Mouse (Mus musculus) limb, embryonic 12.5 days (tissue): ENCODE results near the gene F8. TPM values are rescaled to one million over a fixed set of nuclear protein-coding genes. Genes with fewer than 3 reads are reported as not detected.
A peak's percentile ranks its signal among the peaks of the same experiment; 100 is the strongest.

ENCODE experiments used
- ATAC-seq: fragments of 200-750 bp; cut with Nextera tagmentation; 2 replicates; pipeline ENCODE4 v1.8.0; 2017; ENCODE audit warnings: low read depth, moderate TSS enrichment; ENCODE audit not compliant: insufficient number of reproducible peaks, insufficient read depth, low FRiP score, low TSS enrichment
- H3K27ac ChIP-seq: fragments of 300-500 bp; sonication (generic); 2 replicates; pipeline ENCODE4 v1.5.1; 2016; ENCODE audit warnings: mild to moderate bottlenecking, moderate library complexity
- H3K27me3 ChIP-seq: fragments of 300-500 bp; sonication (generic); 2 replicates; pipeline ENCODE4 v1.6.1; 2016; ENCODE audit warnings: mild to moderate bottlenecking, moderate library complexity
- H3K36me3 ChIP-seq: fragments of 300-500 bp; sonication (generic); 2 replicates; pipeline ENCODE4 v1.6.1; 2016; ENCODE audit warnings: mild to moderate bottlenecking, moderate library complexity
- H3K4me1 ChIP-seq: fragments of 300-500 bp; sonication (generic); replicated peaks from 2 replicates; pipeline ENCODE4 v1.6.1; 2016
- H3K4me2 ChIP-seq: fragments of 300-500 bp; sonication (generic); 2 replicates; pipeline ENCODE4 v1.6.1; 2016; ENCODE audit warnings: mild to moderate bottlenecking, moderate library complexity
- H3K4me3 ChIP-seq: fragments of 300-500 bp; sonication (generic); replicated peaks from 2 replicates; pipeline ENCODE4 v1.5.1; 2016; ENCODE audit warnings: mild to moderate bottlenecking
- H3K9ac ChIP-seq: fragments of 300-500 bp; sonication (generic); replicated peaks from 2 replicates; pipeline ENCODE4 v1.6.1; 2016; ENCODE audit warnings: mild to moderate bottlenecking, moderate library complexity
- H3K9me3 ChIP-seq: fragments of 300-500 bp; sonication (generic); 2 replicates; pipeline ENCODE4 v1.6.1; 2016; ENCODE audit warnings: mild to moderate bottlenecking, moderate library complexity
- WGBS: fragments of 180-500 bp; shearing (Covaris S2); methylation state at CpG from one replicate; pipeline ENCODE4 v1.1.7; 2016; 5-methylcytosine and 5-hydroxymethylcytosine counted together
- polyA plus RNA-seq: library from polyadenylated mRNA; unstranded; fragments of >200 nt; fragmentation: Nextera tagmentation; extraction: Ambion mirVana; gene quantifications from 2 replicates; pipeline ENCODE4 v1.2.1, GENCODE M21; 2016

Gene F8
- 0.98 and 2.1 TPM in 2 replicates for polyA plus RNA-seq

DNA sequence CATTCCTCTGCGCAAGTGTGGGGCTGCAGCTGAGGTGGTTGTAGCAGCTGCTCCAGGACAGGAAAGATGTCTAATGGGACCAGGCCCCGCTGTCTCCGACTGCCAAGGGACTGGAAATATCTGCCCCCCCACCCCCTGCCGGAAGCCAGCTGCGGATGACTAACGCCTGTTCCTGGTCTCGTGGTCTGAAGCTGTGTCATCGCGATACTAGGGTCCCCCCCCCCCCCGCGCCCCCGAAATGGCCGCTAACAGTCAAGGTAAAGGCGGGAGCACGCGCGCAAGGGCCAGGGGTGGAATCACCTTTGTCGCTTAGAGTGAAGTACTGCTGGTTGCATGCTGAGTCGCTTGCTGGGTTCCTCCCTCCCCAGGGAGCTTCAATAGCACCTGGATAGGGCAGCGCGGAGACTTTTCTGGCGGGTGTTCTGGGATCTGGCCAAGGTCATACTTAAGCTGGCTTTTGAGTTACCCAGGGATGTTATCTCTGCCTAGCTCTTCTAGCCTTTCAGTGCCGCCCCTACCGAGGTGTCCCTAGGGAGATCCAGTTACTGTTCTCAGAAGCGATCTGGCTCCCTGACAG, at the start of gene F8, which contains the start of gene Fundc2:
TSS of gene F8 (minus strand) at position 421 of the 577 bp plus-strand sequence.
TSS of gene Fundc2 (plus strand) at position 205 of the 577 bp plus-strand sequence.
- Histone ChIP-seq H3K36me3 (no peaks in the 10 kb centered on the region), H3K27ac (peak within 1 kb of the TSS; percentile 72)
- WGBS, result 12% methylated on average over 25 of the region's 25 CpGs

DNA sequence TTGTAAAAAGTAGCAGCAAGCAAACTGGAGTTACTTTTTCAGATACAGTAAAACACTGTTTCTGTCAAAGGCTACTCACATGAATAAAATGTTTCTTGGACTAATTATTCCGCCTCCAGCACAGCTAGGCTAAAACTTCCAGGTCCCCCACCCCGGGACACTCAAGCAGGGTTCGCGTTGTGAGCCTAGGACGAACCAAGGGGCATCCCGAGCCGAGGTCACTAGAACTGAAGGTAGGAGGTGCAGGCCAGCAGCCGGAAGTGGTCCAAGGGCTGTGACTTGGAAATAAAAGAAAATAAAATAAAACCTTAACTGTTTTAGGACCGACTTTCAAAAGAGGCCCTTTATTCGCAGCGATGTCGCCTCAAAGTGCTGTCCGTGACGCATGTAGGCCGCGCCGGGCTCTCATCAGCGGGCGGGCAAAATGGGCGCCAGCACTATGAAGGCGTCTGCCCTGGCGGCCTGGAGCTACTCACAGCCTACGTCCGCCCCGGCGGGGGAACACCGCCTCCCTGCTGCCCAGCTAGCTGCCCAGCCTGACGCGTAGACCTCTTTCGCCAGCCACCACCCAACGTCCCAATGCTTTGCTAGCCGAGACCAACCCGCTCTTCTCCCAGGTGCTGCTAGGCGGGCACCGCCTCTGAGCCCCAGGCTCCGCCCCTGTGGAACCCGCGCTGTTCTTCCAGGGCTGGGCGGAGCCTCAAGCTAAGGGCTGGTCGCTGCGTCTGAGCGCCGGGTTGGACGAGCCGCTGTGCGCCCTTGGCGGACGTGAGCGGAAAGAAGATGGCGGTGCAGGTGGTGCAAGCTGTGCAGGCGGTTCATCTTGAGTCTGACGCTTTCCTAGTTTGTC, 33.7 kb upstream of the F8 start, which contains the start of the genes Cmc4, Mtcp1 and Brcc3:
TSS of gene Cmc4 (minus strand) at position 649 of the 850 bp plus-strand sequence.
TSS of gene Mtcp1 (minus strand) at position 653 of the 850 bp plus-strand sequence.
TSS of gene Brcc3 (plus strand) at position 693 of the 850 bp plus-strand sequence.
- Histone ChIP-seq H3K9me3 (no peaks in the 10 kb centered on the region), H3K4me1 (no peaks in the 10 kb centered on the region), H3K27me3 (no peaks in the 10 kb centered on the region), H3K9ac (peak within 1 kb of the TSS; percentile 52), H3K4me2 (peak within 1 kb of the TSS; percentile 51), H3K36me3 (no peaks in the 10 kb centered on the region), H3K4me3 (peak within 1 kb of the TSS; percentile 48), H3K27ac (peak within 1 kb of the TSS; percentile 89)
- WGBS, result 11% methylated on average over 52 of the region's 52 CpGs
- ATAC-seq, result peak; percentile 99

More for the DNA sequence above, at the start of gene F8, which contains the start of gene Fundc2:
- Histone ChIP-seq H3K4me3 (peak within 1 kb of the TSS; percentile 47), H3K9me3 (no peaks in the 10 kb centered on the region), H3K4me1 (no peaks in the 10 kb centered on the region), H3K9ac (peak within 1 kb of the TSS; percentile 56; the same call in 1 of the 2 replicates), H3K4me2 (peak within 1 kb of the TSS; percentile 49), H3K27me3 (no peaks in the 10 kb centered on the region)
- ATAC-seq, result peak; percentile 95

DNA sequence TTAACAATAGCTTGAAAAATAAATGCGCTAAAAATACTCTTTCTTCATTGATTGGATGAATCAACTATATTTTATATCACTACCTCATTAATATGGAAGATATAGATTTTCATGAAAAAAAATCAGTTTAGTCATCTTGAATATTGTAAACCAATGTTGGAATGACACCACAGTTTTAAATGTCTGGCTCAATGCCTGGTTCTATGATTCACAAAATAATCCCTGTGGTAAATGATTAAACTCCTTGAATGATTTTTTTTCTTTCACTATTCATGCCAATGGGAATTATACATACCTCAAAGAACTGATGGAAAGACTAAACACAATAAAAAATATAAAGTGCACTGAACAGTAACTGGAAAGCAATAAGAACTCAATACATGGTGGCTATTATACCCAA, 27.3 kb upstream of the F8 start:
- no peak for ATAC-seq
- no peak overlapping the region for H3K27ac ChIP-seq
- H3K27me3 ChIP-seq, result no peaks in the 10 kb centered on the region
- no peak overlapping the region for H3K9ac ChIP-seq
- no peak overlapping the region for H3K4me3 ChIP-seq
- no peaks in the 10 kb centered on the region for H3K36me3 ChIP-seq
- no peaks in the 10 kb centered on the region for H3K9me3 ChIP-seq
- WGBS, result 94% methylated on average over 1 of the region's 1 CpGs
- no peak overlapping the region for H3K4me2 ChIP-seq
- H3K4me1 ChIP-seq, result no peaks in the 10 kb centered on the region

DNA sequence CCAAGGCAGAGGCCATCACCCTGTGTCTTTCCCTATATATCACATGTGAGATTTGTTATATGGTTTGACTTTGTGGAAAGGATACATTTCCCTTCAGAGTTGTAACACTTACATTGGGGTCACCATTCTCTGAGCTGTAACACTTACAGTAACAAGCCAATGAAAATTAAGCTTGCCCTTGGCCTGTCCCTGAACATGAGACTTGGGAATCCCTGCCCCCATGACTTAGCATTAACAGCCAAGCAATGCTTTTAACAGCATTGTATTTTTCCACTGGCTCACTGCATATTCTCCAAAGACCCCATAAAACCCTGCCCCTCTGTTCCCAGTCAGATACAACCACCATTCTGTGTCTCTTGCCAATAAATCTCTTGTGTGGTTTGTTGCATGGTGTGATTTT, 20.9 kb upstream of the F8 start:
- Histone ChIP-seq H3K4me2 (no peak overlapping the region), H3K4me3 (no peak overlapping the region), H3K9ac (no peak overlapping the region), H3K36me3 (peaks cover 9% of the 10 kb centered on the region), H3K27ac (no peak overlapping the region), H3K27me3 (no peaks in the 10 kb centered on the region), H3K4me1 (no peaks in the 10 kb centered on the region), H3K9me3 (no peaks in the 10 kb centered on the region)
- ATAC-seq, result no peak

DNA sequence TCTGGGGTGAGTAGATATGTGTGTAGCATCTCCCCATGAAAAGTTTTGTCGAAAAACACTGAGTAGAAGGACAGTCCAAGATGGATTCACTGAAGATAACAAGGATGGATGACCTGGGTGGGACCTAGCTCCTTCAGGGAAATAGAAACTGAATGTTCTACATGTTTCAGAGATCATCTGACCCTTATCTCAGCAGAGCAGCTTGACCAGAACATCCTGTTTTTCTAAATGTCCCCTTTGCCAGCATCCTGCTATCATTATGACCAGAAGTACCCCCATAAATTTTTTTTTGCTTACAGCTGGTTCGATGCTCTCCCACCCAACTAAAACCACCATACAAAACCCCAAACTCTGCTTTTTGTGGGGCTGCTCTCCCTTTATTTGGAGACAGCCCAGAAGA, 20.3 kb upstream of the F8 start:
- H3K27me3 ChIP-seq, result no peaks in the 10 kb centered on the region
- no peaks in the 10 kb centered on the region for H3K4me1 ChIP-seq
- H3K27ac ChIP-seq, result no peak overlapping the region
- H3K36me3 ChIP-seq, result peaks cover 9% of the 10 kb centered on the region
- H3K4me2 ChIP-seq, result no peak overlapping the region
- H3K9me3 ChIP-seq, result no peaks in the 10 kb centered on the region
- no peak overlapping the region for H3K9ac ChIP-seq
- ATAC-seq, result no peak
- 87% methylated on average over 2 of the region's 2 CpGs for WGBS
- H3K4me3 ChIP-seq, result no peak overlapping the region

DNA sequence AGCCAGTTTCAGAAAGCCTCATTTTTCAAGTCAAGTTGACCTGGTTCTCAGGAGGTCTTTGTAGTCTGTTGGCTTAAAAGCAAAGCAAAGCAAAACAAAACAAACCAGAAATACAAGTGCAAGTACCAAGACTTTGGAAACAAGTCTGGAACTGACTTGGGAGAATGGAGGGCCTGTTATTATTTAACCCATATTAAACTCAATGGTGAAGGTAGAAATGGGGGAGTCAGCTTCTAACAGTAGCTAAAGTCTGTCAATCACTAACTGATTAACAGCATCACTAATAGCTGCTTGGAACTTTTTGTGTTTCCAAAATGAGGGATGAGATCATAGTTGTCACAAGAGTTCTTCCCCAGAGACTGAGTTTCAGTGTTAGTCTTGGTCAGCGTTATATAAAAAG, 17.1 kb upstream of the F8 start:
- Histone ChIP-seq H3K36me3 (peaks cover 12% of the 10 kb centered on the region), H3K9ac (no peak overlapping the region), H3K4me3 (no peak overlapping the region), H3K27me3 (no peaks in the 10 kb centered on the region), H3K27ac (no peak overlapping the region), H3K4me2 (no peak overlapping the region), H3K4me1 (no peaks in the 10 kb centered on the region), H3K9me3 (no peaks in the 10 kb centered on the region)
- no peak for ATAC-seq
- 82% methylated on average over 1 of the region's 1 CpGs for WGBS

DNA sequence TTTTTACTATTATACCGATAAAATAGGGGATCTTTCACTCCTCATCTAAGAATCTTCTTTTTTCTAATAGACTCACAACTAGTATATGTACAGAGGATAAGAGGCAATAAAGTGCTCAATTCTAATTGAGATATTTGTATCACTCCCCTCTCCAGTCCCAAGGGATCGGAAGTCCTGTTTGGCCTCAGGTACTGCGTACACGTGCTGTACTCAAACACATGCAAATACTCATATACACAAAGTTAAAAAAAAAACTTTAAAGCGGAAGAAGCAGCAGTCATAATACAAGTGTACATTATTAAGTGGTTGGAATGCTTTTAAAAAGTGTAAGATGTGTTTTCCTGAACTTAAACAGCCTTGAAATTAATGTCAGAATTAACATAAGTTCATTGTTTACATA, 716 bp downstream of the F8 start:
- H3K27me3 ChIP-seq, result no peaks in the 10 kb centered on the region
- peak overlapping the region; percentile 47 for H3K4me3 ChIP-seq
- no peaks in the 10 kb centered on the region for H3K9me3 ChIP-seq
- no peak for ATAC-seq
- H3K9ac ChIP-seq, result no peak overlapping the region
- no peaks in the 10 kb centered on the region for H3K36me3 ChIP-seq
- no peaks in the 10 kb centered on the region for H3K4me1 ChIP-seq
- H3K27ac ChIP-seq, result no peak overlapping the region
- peak overlapping the region; percentile 49 for H3K4me2 ChIP-seq
- WGBS, result 76% methylated on average over 5 of the region's 5 CpGs

DNA sequence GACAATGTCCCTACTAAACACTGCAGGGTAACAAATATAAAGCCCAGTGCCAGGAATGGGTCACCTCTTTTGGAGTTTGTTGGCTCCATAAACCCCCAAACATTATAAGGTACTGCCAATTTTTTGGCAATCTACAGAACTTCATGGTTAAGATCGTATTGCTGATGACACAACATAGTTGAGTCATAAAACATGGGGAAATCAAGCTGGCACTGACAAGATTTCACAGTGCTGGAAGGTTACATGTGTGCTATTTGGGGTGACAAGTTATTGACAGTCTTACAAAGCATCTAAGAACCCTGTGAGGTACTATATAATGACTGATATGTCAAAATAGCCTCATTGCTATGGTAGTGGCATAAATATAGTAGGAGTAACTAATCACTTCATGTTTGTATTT, 1.2 kb downstream of the F8 start:
- Histone ChIP-seq H3K27me3 (no peaks in the 10 kb centered on the region), H3K27ac (no peak overlapping the region), H3K36me3 (no peaks in the 10 kb centered on the region), H3K4me2 (no peak overlapping the region), H3K9me3 (no peaks in the 10 kb centered on the region), H3K4me3 (no peak overlapping the region), H3K9ac (no peak overlapping the region), H3K4me1 (no peaks in the 10 kb centered on the region)
- ATAC-seq, result no peak
- WGBS, result 83% methylated on average over 1 of the region's 1 CpGs

DNA sequence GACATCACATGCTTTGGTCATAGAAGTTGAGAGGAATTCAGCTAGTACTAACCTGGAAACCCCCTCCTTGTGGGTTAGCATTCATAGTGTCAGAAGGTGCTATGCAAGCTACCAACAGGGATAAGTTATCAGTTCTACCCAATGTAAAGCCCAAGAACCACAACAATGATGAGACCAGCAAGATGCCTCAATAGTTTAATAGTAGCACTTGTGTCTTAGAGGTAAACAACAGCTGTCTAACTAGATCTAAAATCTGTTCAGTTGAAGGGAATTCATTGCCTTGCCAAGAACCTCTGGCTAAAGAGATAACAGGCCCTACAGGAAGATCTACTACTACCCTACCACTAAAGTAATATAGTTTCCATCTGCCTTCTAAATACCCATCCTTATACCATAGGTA, 5.6 kb downstream of the F8 start:
- Histone ChIP-seq H3K4me2 (no peak overlapping the region), H3K4me3 (no peak overlapping the region), H3K27me3 (no peaks in the 10 kb centered on the region), H3K9ac (no peak overlapping the region), H3K9me3 (no peaks in the 10 kb centered on the region), H3K4me1 (no peaks in the 10 kb centered on the region), H3K27ac (no peak overlapping the region), H3K36me3 (no peaks in the 10 kb centered on the region)
- no peak for ATAC-seq

DNA sequence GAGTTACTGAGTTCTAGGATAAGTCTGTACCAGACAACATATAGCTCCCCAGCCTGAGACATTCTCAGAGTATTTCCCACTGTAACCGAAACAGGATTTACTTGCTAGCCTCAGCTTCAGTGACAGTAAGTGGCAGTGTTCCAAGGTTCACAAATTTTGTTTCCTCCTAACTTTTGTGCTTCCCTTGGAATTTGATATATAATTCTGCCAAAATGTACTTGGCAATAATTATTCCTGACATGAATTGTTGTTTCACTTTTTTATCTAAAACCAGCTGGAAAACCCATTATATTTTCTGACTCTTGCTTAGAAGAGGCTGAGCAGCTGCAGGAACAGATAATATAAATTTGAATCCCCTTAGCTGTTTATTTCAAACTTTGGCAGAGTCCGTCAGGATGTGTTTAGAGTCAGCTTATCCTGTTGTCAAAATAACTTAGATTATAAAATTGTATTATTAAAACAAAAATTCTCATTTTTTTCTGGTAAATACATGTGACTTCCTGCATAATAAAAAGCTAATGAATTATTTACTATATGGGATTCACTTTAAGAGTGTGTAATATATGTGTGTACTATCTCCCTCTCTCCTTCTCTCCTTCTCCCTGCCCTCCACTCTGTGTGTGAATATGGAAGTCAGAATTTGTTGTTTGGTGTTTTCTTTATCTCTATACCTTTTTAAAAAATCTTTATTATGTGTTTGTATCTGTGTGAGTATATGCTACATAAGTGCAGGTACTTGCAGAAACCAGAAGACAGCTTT, 9.6 kb downstream of the F8 start:
- 79% methylated on average over 2 of the region's 2 CpGs for WGBS
- H3K9ac ChIP-seq, result no peak overlapping the region
- H3K27ac ChIP-seq, result no peak overlapping the region
- no peaks in the 10 kb centered on the region for H3K27me3 ChIP-seq
- H3K36me3 ChIP-seq, result no peaks in the 10 kb centered on the region
- H3K9me3 ChIP-seq, result no peaks in the 10 kb centered on the region
- H3K4me2 ChIP-seq, result no peak overlapping the region
- H3K4me1 ChIP-seq, result no peaks in the 10 kb centered on the region
- no peak for ATAC-seq
- no peak overlapping the region for H3K4me3 ChIP-seq

DNA sequence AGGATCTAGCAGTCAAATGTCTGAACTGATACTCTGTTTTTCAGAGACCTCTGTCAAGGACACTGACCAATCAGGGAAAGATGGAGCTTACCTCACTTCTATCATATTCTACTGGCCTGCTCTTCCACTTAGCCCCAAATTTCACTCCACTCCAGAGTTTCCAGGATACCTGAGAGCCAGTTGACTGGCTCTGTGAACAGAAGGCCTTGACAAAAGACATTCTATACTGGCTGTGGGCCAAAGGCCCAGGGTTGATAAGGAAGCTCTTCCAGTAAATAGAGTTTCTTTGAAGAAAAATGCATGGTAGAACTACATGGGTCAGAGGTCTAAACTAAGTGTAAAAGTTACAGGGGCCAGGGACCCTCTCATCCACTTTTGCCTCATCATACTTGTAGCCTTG, 12.2 kb downstream of the F8 start:
- Histone ChIP-seq H3K27ac (no peak overlapping the region), H3K9me3 (no peaks in the 10 kb centered on the region), H3K4me2 (no peak overlapping the region), H3K4me3 (no peak overlapping the region), H3K36me3 (no peaks in the 10 kb centered on the region), H3K27me3 (no peaks in the 10 kb centered on the region), H3K9ac (no peak overlapping the region), H3K4me1 (no peaks in the 10 kb centered on the region)
- no peak for ATAC-seq
